Mouse (Mus musculus) spleen, adult 2 months (tissue): ENCODE data around the gene Tsga10ip. TPM values are rescaled to one million over a fixed set of nuclear protein-coding genes. Genes with fewer than 3 reads are reported as not detected.
A peak's percentile ranks its signal among the peaks of the same experiment; 100 is the strongest.

Experiments
- DNase-seq, 2 experiments: peaks; one replicate each; pipeline versions ENCODE4 v3.0.0 to v3.0.0-alpha.2; 2012 to 2021; ENCODE audit warnings: low spot score in 2 of 2, low read depth in 1 of 2
- H3K27ac ChIP-seq: fragments of 200-500 bp; 2 replicates; pipeline ENCODE4 v1.5.1; 2012; ENCODE audit warnings: low read length, inconsistent platforms; ENCODE audit not compliant: insufficient read depth
- H3K27me3 ChIP-seq: fragments of 200-500 bp; 2 replicates; pipeline ENCODE4 v1.6.1; 2012; ENCODE audit warnings: mild to moderate bottlenecking, moderate library complexity, low read length, inconsistent platforms; ENCODE audit not compliant: control insufficient read depth, insufficient read depth
- H3K36me3 ChIP-seq: fragments of 200-500 bp; 2 replicates; pipeline ENCODE4 v1.6.1; 2012; ENCODE audit warnings: mild to moderate bottlenecking, low read length, inconsistent platforms; ENCODE audit not compliant: control insufficient read depth, insufficient read depth
- H3K4me1 ChIP-seq: fragments of 200-500 bp; 2 replicates; pipeline ENCODE4 v1.6.1; 2011; ENCODE audit warnings: inconsistent platforms; ENCODE audit not compliant: control insufficient read depth, insufficient read depth, insufficient read length
- H3K4me3 ChIP-seq: fragments of 200-500 bp; 2 replicates; pipeline ENCODE4 v1.5.1; 2011; ENCODE audit warnings: mild to moderate bottlenecking, inconsistent platforms; ENCODE audit not compliant: insufficient read depth, insufficient read length; ENCODE audit errors: extremely low read depth
- CTCF ChIP-seq: fragments of 200-500 bp; IDR thresholded peaks from 2 replicates; pipeline ENCODE4 v1.5.1; 2011; ENCODE audit warnings: mild to moderate bottlenecking, inconsistent platforms; ENCODE audit not compliant: insufficient read depth, insufficient read length, insufficient replicate concordance; ENCODE audit errors: extremely low read depth
- POLR2A ChIP-seq: fragments of 200-500 bp; IDR thresholded peaks from 2 replicates; pipeline ENCODE4 v1.6.1; 2011; ENCODE audit warnings: low read depth, low read length, inconsistent platforms
- WGBS: fragments of 180-500 bp; shearing (Covaris S2); methylation state at CpG from one replicate; pipeline ENCODE4 v1.1.7; 2018; 5-methylcytosine and 5-hydroxymethylcytosine counted together
- polyA plus RNA-seq: library from polyadenylated mRNA; depleted of rRNA; stranded (reverse); fragments of >200 nt; gene quantifications from 2 replicates; pipeline ENCODE4 v1.2.3, GENCODE M21; 2012

Tsga10ip gene
- polyA plus RNA-seq, 1 experiment: 2.3 TPM

DNA sequence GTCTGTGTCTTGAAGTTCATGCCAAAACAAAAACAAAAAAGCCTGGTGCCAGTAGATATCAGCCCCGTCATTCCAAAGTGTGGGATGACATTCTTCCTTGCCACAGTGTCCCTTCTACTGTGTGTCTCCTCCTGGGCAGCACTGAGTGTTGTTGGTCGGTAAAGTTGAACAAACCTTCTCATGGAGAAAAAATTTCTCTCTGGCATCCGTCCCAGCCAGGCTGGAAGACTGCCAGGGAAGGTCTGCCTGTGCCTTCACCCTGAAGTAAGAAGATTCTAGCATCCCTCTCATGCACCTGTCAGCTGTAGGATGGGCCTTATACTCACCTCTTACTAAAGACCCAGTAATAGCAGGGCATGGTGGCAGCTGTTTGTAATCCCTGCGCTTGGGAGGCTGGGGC is 9.4 kb downstream of the Tsga10ip start:
- TF ChIP-seq POLR2A (no peak), CTCF (no peak)
- Histone ChIP-seq H3K36me3 (no peaks in the 10 kb centered on the region), H3K27ac (no peak overlapping the region), H3K27me3 (no peaks in the 10 kb centered on the region), H3K4me3 (no peak overlapping the region), H3K4me1 (peaks cover 7% of the 10 kb centered on the region; the same call in 1 of the 2 replicates)
- no peak for DNase-seq
- 68% methylated on average over 4 of the region's 4 CpGs for WGBS

DNA sequence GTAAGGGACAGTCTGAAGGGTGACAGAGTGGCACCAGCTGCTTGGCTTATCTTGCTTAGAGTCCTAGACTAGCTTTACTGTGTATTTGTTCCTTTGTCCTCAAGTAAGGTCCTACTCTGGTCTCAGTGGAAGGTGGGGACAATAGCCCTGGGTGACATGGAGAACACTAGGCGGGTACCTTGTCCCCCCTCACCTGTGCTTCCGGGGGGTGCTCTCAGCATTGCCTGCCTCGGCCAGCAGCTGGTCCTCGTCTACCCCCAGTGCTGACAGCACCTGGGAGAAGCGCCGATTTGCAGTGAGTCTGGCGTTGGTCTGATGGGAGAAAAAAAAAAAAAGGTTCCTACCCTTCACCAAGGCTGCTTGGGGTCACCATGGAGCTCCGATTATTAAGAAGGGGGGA is 11.9 kb downstream of the Tsga10ip start:
- Histone ChIP-seq H3K27me3 (no peaks in the 10 kb centered on the region), H3K36me3 (peaks cover 2% of the 10 kb centered on the region; the same call in 1 of the 2 replicates), H3K27ac (peak overlapping the region; percentile 99), H3K4me1 (peaks cover 7% of the 10 kb centered on the region; the same call in 1 of the 2 replicates), H3K4me3 (0 out of 2 replicates have a peak overlapping the region, but pooled peaks have one; percentile 7)
- no peak for DNase-seq
- TF ChIP-seq POLR2A: no peak
- no peak for TF ChIP-seq CTCF
- 62% methylated on average over 8 of the region's 8 CpGs for WGBS

GRCm38 (mm10) chr19:5389647-5390046 is 12.7 kb downstream of the Tsga10ip start:
- Histone ChIP-seq H3K27me3 (no peaks in the 10 kb centered on the region), H3K36me3 (peaks cover 9% of the 10 kb centered on the region), H3K4me3 (peak overlapping the region; percentile 97), H3K4me1 (peaks cover 7% of the 10 kb centered on the region; the same call in 1 of the 2 replicates), H3K27ac (peak overlapping the region; percentile 99)
- WGBS: under 1% methylated on average over 12 of the region's 12 CpGs
- peak; percentile 70 to 78 for DNase-seq
- no peak for TF ChIP-seq CTCF
- TF ChIP-seq POLR2A: peak; percentile 79

GRCm38 (mm10) chr19:5388588-5389242 is 13.6 kb downstream of the Tsga10ip start, which contains the start of gene Sart1:
TSS of gene Sart1 (minus strand) at chr19:5388703.
- 1% methylated on average over 43 of the region's 43 CpGs for WGBS
- peaks cover 7% of the 10 kb centered on the region; the same call in 1 of the 2 replicates for H3K4me1 ChIP-seq
- H3K27me3 ChIP-seq: no peaks in the 10 kb centered on the region
- peak; percentile 93 to 95 for DNase-seq
- TF ChIP-seq POLR2A (peak; percentile 96), CTCF (no peak)
- peak within 1 kb of the TSS; percentile 99 for H3K27ac ChIP-seq
- peak within 1 kb of the TSS; percentile 97 for H3K4me3 ChIP-seq
- peaks cover 18% of the 10 kb centered on the region for H3K36me3 ChIP-seq

GRCm38 (mm10) chr19:5388011-5388441 is 14.3 kb downstream of the Tsga10ip start:
- Histone ChIP-seq H3K27me3 (no peaks in the 10 kb centered on the region), H3K4me1 (peaks cover 7% of the 10 kb centered on the region; the same call in 1 of the 2 replicates), H3K36me3 (peaks cover 25% of the 10 kb centered on the region), H3K27ac (peak overlapping the region; percentile 90), H3K4me3 (peak overlapping the region; percentile 93)
- 1% methylated on average over 42 of the region's 43 CpGs for WGBS
- DNase-seq: no peak
- no peak for TF ChIP-seq POLR2A
- TF ChIP-seq CTCF: no peak

GRCm38 (mm10) chr19:5384715-5385114 is 17.6 kb downstream of the Tsga10ip start:
- Histone ChIP-seq H3K36me3 (peaks cover 57% of the 10 kb centered on the region), H3K4me3 (no peak overlapping the region), H3K4me1 (no peaks in the 10 kb centered on the region; the same call in 1 of the 2 replicates), H3K27ac (no peak overlapping the region), H3K27me3 (no peaks in the 10 kb centered on the region)
- TF ChIP-seq POLR2A (no peak), CTCF (no peak)
- DNase-seq: no peak
- WGBS: 95% methylated on average over 8 of the region's 8 CpGs

DNA sequence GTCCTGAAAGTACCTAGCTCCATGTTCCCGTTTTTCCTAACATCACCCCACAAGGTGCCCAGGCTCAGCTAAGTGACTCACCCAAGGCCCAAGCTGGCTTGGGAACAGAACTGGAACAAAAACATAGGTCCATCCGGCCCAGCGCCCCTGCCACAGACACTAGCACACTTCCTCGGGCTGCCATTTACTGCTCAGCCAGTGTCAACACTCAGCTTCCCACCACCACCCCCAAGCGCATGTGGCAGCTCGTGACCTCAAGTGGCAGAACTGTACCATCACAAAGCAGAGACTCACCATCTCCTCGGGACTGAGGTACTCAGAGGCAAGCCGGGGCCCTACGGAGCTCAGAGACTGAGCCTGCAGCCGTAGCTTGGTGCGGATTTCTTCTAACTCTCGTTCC is 19.0 kb downstream of the Tsga10ip start:
- TF ChIP-seq CTCF (no peak), POLR2A (no peak)
- DNase-seq: no peak
- Histone ChIP-seq H3K4me3 (no peak overlapping the region), H3K36me3 (peaks cover 66% of the 10 kb centered on the region), H3K4me1 (no peaks in the 10 kb centered on the region), H3K27me3 (no peaks in the 10 kb centered on the region), H3K27ac (no peak overlapping the region)
- 96% methylated on average over 12 of the region's 12 CpGs for WGBS
